Mouse (Mus musculus): ENCODE measurements around the gene Cd47. TPM values are rescaled to one million over a fixed set of nuclear protein-coding genes. Genes with fewer than 3 reads are reported as not detected.

Gene Cd47
- polyA plus RNA-seq, 1 experiment from 2014 or later, result 66.8 TPM

DNA sequence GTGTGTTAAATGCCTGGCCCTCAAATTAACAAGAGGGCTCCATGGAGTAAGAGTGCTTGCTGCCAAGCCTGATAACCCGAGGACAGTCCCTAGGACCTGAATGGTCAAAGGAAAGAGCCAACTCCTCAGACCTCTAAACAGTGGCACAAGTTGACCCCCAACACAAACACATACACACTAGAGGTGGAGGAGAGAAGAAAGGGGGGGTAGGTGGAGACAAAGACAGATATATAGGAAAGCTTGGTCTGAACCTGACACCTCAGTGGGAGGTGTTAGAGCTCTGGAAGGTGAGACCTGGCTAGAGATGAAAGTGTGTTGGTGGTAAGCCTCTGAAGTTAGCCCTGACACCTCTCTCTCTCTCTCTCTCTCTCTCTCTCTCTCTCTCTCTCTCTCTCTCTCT lies 27.8 kb upstream of the Cd47 start:
- ATAC-seq (replicated peaks; ENCODE audit: insufficient number of reproducible peaks, insufficient read depth, low FRiP score, low read depth), result no peak
- WGBS, result 38% methylated on average over 1 of the region's 1 CpGs

GRCm38 (mm10) chr16:49773068-49773467 lies 27.3 kb upstream of the Cd47 start:
- Histone ChIP-seq H3K9ac (no peak overlapping the region), H3K4me1 (replicated peaks) (0 out of 2 replicates have a peak, but pooled peaks cover 3% of the 10 kb centered on the region), H3K36me3 (no peaks in the 10 kb centered on the region), H3K27me3 (no peaks in the 10 kb centered on the region), H3K27ac (no peak overlapping the region), H3K9me3 (replicated peaks) (no peaks in the 10 kb centered on the region), H3K4me3 (no peak overlapping the region), H3K4me2 (no peak overlapping the region)
- no peak for ATAC-seq (replicated peaks; ENCODE audit: insufficient number of reproducible peaks, insufficient read depth, low FRiP score, low read depth)
- WGBS, result 84% methylated on average over 1 of the region's 1 CpGs

More for the DNA sequence above, 27.8 kb upstream of the Cd47 start:
- Histone ChIP-seq H3K4me1 (replicated peaks) (0 out of 2 replicates have a peak, but pooled peaks cover 3% of the 10 kb centered on the region), H3K27ac (no peak overlapping the region), H3K4me3 (no peak overlapping the region), H3K4me2 (no peak overlapping the region), H3K27me3 (no peaks in the 10 kb centered on the region), H3K9me3 (replicated peaks) (no peaks in the 10 kb centered on the region), H3K36me3 (no peaks in the 10 kb centered on the region), H3K9ac (no peak overlapping the region)

GRCm38 (mm10) chr16:49774059-49775001 lies 26.0 kb upstream of the Cd47 start:
- no peaks in the 10 kb centered on the region for H3K36me3 ChIP-seq
- H3K4me3 ChIP-seq, result no peak overlapping the region
- H3K9me3 ChIP-seq (replicated peaks), result no peaks in the 10 kb centered on the region
- no peak overlapping the region for H3K4me2 ChIP-seq
- H3K9ac ChIP-seq, result no peak overlapping the region
- H3K27ac ChIP-seq, result no peak overlapping the region
- no peak for ATAC-seq (replicated peaks; ENCODE audit: insufficient number of reproducible peaks, insufficient read depth, low FRiP score, low read depth)
- no peaks in the 10 kb centered on the region for H3K27me3 ChIP-seq
- 0 out of 2 replicates have a peak, but pooled peaks cover 3% of the 10 kb centered on the region for H3K4me1 ChIP-seq (replicated peaks)
- WGBS, result 79% methylated on average over 18 of the region's 18 CpGs

GRCm38 (mm10) chr16:49775002-49775966 lies 25.0 kb upstream of the Cd47 start:
- no peak overlapping the region for H3K4me2 ChIP-seq

GRCm38 (mm10) chr16:49776981-49777380 lies 23.4 kb upstream of the Cd47 start:
- 66% methylated on average over 7 of the region's 7 CpGs for WGBS
- no peak for ATAC-seq (replicated peaks; ENCODE audit: insufficient number of reproducible peaks, insufficient read depth, low FRiP score, low read depth)
- no peaks in the 10 kb centered on the region for H3K27me3 ChIP-seq
- H3K9ac ChIP-seq, result no peak overlapping the region
- no peak overlapping the region for H3K27ac ChIP-seq
- no peaks in the 10 kb centered on the region for H3K9me3 ChIP-seq (replicated peaks)
- H3K36me3 ChIP-seq, result no peaks in the 10 kb centered on the region
- no peak overlapping the region for H3K4me3 ChIP-seq
- H3K4me1 ChIP-seq (replicated peaks), result 0 out of 2 replicates have a peak, but pooled peaks cover 3% of the 10 kb centered on the region
- H3K4me2 ChIP-seq, result no peak overlapping the region

More at GRCm38 (mm10) chr16:49775002-49775966, 25.0 kb upstream of the Cd47 start:
- 78% methylated on average over 22 of the region's 22 CpGs for WGBS
- Histone ChIP-seq H3K4me3 (no peak overlapping the region), H3K9ac (no peak overlapping the region), H3K27me3 (no peaks in the 10 kb centered on the region), H3K4me1 (replicated peaks) (0 out of 2 replicates have a peak, but pooled peaks cover 3% of the 10 kb centered on the region), H3K9me3 (replicated peaks) (no peaks in the 10 kb centered on the region), H3K27ac (no peak overlapping the region), H3K36me3 (no peaks in the 10 kb centered on the region)
- no peak for ATAC-seq (replicated peaks; ENCODE audit: insufficient number of reproducible peaks, insufficient read depth, low FRiP score, low read depth)

DNA sequence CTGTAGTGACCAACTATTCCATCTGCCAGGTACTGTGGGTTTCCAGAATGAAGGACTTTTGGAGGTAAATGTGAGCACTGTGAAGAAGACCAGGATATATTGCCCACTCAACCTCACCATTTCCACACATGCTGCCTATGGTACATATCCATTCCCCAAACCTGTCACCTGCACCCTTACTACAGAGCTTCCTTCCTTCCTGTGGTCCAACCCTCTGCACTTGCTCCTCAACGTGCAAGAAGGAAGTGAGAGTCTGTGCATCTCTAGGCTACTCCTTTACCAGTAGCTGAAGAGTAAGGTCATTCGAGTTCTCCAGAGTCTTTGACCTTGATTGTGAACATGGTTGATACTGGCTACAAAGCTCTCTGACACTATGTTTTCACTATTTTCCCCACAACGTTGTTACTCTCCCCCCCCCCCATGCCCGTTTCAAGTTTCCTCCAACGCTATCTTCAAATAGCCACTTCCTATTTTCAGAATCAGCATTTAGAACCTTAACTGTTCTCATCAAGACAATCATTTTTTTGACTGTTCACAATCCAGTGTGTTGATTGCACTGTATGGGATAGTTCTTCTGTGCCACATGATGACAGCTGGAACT lies 18.7 kb upstream of the Cd47 start:
- no peak overlapping the region for H3K27ac ChIP-seq
- no peak overlapping the region for H3K4me2 ChIP-seq
- no peaks in the 10 kb centered on the region for H3K27me3 ChIP-seq
- H3K4me3 ChIP-seq, result no peak overlapping the region
- no peak for ATAC-seq (replicated peaks; ENCODE audit: insufficient number of reproducible peaks, insufficient read depth, low FRiP score, low read depth)
- no peak overlapping the region for H3K9ac ChIP-seq
- H3K9me3 ChIP-seq (replicated peaks), result no peaks in the 10 kb centered on the region
- H3K36me3 ChIP-seq, result no peaks in the 10 kb centered on the region
- WGBS, result 64% methylated on average over 5 of the region's 5 CpGs
- no peaks in the 10 kb centered on the region for H3K4me1 ChIP-seq (replicated peaks)

GRCm38 (mm10) chr16:49783369-49783768 lies 17.0 kb upstream of the Cd47 start:
- Histone ChIP-seq H3K4me1 (replicated peaks) (no peaks in the 10 kb centered on the region), H3K36me3 (no peaks in the 10 kb centered on the region), H3K9ac (no peak overlapping the region), H3K9me3 (replicated peaks) (no peaks in the 10 kb centered on the region), H3K27ac (no peak overlapping the region), H3K4me3 (no peak overlapping the region), H3K4me2 (no peak overlapping the region), H3K27me3 (no peaks in the 10 kb centered on the region)
- ATAC-seq (replicated peaks; ENCODE audit: insufficient number of reproducible peaks, insufficient read depth, low FRiP score, low read depth), result no peak

DNA sequence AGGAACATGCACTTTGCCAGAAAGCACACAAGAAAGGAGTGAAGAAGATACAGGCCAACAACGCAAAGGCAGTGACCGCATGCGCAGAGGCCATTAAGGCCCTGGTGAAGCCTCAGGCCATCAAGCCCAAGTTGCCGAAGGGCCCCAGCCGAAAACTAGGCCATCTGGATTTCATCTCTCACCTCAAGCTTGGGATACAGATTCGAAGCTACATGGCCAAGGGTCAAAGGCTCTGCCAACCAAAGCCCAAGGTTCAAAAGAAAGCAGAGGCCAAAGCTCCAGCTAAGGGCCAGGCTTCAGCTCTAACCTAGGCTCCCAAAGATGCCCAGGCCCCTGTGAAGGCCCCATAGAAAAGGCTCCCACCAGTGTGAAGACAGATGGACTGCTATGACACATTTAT lies 14.2 kb upstream of the Cd47 start:
- Histone ChIP-seq H3K36me3 (no peaks in the 10 kb centered on the region), H3K4me1 (replicated peaks) (no peaks in the 10 kb centered on the region), H3K4me2 (no peak overlapping the region), H3K27ac (no peak overlapping the region), H3K4me3 (no peak overlapping the region), H3K27me3 (no peaks in the 10 kb centered on the region), H3K9me3 (replicated peaks) (no peaks in the 10 kb centered on the region), H3K9ac (no peak overlapping the region)
- WGBS, result 84% methylated on average over 6 of the region's 6 CpGs
- ATAC-seq (replicated peaks; ENCODE audit: insufficient number of reproducible peaks, insufficient read depth, low FRiP score, low read depth), result no peak

DNA sequence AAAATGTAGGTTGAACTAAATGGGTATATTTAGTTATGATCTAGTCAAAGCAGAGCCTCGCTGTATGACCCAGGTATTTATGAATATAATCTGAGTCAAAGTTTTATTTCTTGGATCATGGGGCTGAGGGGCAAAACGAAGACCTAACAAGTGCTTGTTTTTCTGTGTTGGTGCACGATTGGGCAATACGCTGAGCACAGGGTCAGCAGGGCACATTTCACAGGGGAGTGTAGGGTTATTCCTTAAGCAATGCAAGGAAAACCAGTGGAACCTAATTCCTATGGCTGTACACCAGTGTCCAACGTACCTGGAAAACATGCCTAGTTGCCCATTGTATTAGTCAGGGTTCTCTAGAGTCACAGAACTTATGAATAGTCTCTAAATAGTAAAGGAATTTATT lies 12.6 kb upstream of the Cd47 start:
- 92% methylated on average over 5 of the region's 5 CpGs for WGBS
- Histone ChIP-seq H3K4me2 (no peak overlapping the region), H3K4me1 (replicated peaks) (peaks cover 5% of the 10 kb centered on the region), H3K36me3 (no peaks in the 10 kb centered on the region), H3K9me3 (replicated peaks) (no peaks in the 10 kb centered on the region), H3K27ac (no peak overlapping the region), H3K9ac (no peak overlapping the region), H3K4me3 (no peak overlapping the region), H3K27me3 (no peaks in the 10 kb centered on the region)
- no peak for ATAC-seq (replicated peaks; ENCODE audit: insufficient number of reproducible peaks, insufficient read depth, low FRiP score, low read depth)

DNA sequence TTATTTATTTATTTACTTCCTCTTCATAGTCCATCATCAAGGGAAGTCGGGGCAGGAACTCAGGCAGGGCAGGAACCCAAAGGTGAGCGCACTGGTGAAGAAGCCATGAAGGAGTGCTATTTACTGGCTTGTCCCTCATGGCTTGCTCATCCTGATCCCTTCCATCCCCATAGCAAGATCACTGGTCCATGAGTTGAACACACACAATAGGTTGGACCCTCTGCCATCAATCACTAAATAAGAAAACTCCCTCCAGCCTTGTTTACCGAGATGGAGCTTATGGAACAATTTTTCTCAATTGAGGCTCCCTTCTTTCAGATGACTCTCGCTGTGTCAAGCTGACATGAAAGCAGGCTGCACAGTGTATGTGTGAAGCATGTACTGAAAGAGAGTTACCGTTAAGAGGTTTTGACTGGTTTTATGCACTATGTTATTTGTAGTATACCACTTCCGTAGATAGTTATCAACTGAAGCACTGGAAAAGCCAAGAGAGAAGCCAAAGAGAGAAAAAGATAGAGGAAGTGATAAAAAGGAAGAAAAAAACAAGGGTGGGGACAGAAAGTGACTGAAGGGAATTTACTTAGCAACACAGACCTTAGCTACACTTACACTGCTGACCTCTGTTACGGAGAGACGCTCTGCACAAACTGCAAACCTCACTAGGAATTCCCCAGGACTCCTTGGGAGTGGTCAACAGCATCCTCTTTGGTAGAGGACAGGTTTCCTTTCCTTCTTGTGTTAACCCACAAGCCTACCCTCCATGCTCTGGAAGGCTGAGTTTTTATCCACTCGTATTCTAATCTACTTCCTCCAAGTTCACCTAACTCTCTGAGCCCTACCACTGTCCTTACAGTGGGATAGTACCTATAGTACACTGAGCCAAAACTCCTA lies 9.5 kb upstream of the Cd47 start:
- no peaks in the 10 kb centered on the region for H3K36me3 ChIP-seq
- WGBS, result 82% methylated on average over 9 of the region's 9 CpGs
- H3K4me3 ChIP-seq, result no peak overlapping the region
- H3K4me2 ChIP-seq, result no peak overlapping the region
- H3K27ac ChIP-seq, result no peak overlapping the region; the same call in 1 of the 2 replicates
- no peaks in the 10 kb centered on the region for H3K27me3 ChIP-seq
- H3K4me1 ChIP-seq (replicated peaks), result peaks cover 9% of the 10 kb centered on the region
- no peak overlapping the region for H3K9ac ChIP-seq
- ATAC-seq (replicated peaks; ENCODE audit: insufficient number of reproducible peaks, insufficient read depth, low FRiP score, low read depth), result no peak
- H3K9me3 ChIP-seq (replicated peaks), result no peaks in the 10 kb centered on the region
